Comparison of ENCODE assay signal across 8 mouse cellular contexts in the genomic region with DNA sequence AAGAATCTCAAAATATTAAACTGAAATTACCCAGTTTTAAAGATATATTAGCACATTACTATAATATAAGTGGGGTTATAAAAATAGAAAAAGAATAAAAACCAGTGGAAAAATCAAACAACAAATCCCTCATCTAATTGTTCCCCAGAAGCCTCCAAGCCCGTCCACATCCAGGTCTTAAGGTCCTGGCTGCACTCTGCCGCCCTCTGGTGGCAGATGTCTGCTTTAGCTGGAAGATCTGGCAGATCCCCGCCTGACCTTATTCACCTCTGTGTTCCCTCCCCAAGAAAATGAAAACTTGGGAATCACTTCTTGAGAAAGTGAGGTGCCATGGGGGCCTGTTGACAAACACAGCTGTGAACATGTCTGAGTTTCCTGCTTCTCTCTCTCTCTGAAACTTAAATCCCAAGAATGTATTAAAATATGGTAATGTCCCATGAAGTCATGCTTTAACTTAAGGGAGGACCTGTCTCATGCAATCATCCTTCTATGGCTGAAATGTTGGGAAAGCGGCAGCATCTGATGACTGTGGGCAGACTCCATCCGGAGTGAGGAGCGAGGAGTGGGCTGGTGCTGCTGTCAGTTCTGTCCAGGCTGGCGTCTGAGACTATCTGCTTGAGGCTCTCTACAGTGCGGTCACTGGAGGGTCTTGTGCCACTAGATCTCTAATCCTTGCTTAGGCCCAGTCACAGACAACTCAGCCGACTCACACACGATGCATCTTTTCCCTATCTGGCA.
A peak's percentile ranks its signal among the peaks of the same experiment; 100 is the strongest.
DNase-seq lines count a peak whose midpoint lies in the region; ATAC-seq and TF ChIP-seq lines count a peak whose summit lies in the region.

No protein-coding gene starts in this region.

- peaks cover 32% of the 10 kb centered on the region for H3K36me3 ChIP-seq in kidney, postnatal 0 days (ENCODE audit: insufficient read depth, low read length)

- DNase-seq in Muller cell, postnatal 12 days (ENCODE audit: inconsistent ontology term): peak; percentile 64
- peak; percentile 90 to 93 for DNase-seq in cerebellum, postnatal 10 days
- DNase-seq in gastrocnemius, postnatal 25 days: peak; percentile 53
- peak; percentile 90 for DNase-seq in kidney, postnatal 0 days (ENCODE audit: low spot score)
- peak; percentile 68 for DNase-seq in lung, postnatal 25 days (ENCODE audit: low spot score)
- peak; percentile 21 to 76 for DNase-seq in spleen, postnatal 10 days (ENCODE audit: low spot score in 2 of 2)

- no peak overlapping the region for H3K9ac ChIP-seq in kidney, postnatal 0 days (ENCODE audit: low read depth, low read length)

- WGBS in kidney, postnatal 0 days: 52% methylated on average over 10 of the region's 10 CpGs

- no peak overlapping the region for H3K4me2 ChIP-seq in kidney, postnatal 0 days (ENCODE audit: low read length)

- TF ChIP-seq CTCF in kidney, postnatal 0 days (IDR thresholded peaks at IDR 0.05; ENCODE audit: low read depth): peak; percentile 91

- H3K4me3 ChIP-seq in kidney, postnatal 0 days (replicated peaks; ENCODE audit: low read depth, low read length): no peak overlapping the region

- H3K27me3 ChIP-seq in kidney, postnatal 0 days (ENCODE audit: insufficient read depth, low read length): no peaks in the 10 kb centered on the region

- ATAC-seq in CD4-positive, CD25-positive, alpha-beta regulatory T cell, adult 4 months: peak; percentile 46
- no peak for ATAC-seq in kidney, postnatal 0 days (replicated peaks; ENCODE audit: low FRiP score, low read depth)
- ATAC-seq in inflammation-experienced regulatory T-cells, adult 6 months: no peak

- H3K4me1 ChIP-seq in kidney, postnatal 0 days (replicated peaks; ENCODE audit: insufficient read depth, low read length): peaks cover 17% of the 10 kb centered on the region

- H3K27ac ChIP-seq in kidney, postnatal 0 days: no peak overlapping the region

- no peaks in the 10 kb centered on the region for H3K9me3 ChIP-seq in kidney, postnatal 0 days (replicated peaks; ENCODE audit: low read length)
